Mouse (Mus musculus) central nervous system, embryonic 18 days (tissue): ENCODE measurements around the gene Hmcn2. TPM values are rescaled to one million over a fixed set of nuclear protein-coding genes. Genes with fewer than 3 reads are reported as not detected.

Source experiments
- polyA plus RNA-seq: library from polyadenylated mRNA; depleted of rRNA; stranded (reverse); fragments of >200 nt; gene quantifications from 2 replicates; pipeline ENCODE4 v1.2.3, GENCODE M21; 2012; rRNA removed

Gene Hmcn2
- polyA plus RNA-seq = 0.80 and 1.2 TPM in 2 replicates

DNA sequence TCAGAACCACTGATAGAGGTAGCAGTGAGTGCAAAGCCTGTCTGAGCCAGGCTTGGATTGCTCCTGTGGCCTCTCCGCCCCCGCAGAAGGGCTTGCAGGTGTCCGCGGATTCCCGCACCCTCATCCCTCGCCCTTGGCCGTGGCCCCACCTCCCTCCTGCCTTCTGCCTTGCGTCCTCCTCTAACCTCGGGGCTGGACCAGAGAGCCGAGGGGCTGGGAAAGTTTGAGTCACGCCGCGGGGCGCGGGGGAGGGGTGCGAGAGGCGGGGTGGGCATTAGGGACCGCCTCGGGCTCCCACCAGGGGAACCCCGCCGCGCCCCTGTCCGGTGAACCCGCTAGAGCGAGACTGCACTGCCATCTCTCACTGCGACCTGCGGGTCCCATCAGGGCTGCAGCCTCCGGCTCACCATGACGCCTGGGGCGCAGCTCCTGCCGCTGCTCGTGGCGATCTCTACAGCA, at the start of gene Hmcn2:
TSS of gene Hmcn2 (plus strand) at position 409 of the 459 bp plus-strand sequence.

GRCm38 (mm10) chr2:31469931-31470682, 155.9 kb downstream of the Hmcn2 start, which contains the start of gene Ass1:
TSS of gene Ass1 (plus strand) at chr2:31470207.

Other genes with a start within 250 kb of the Hmcn2 start
- gene Fnbp1, start 172.4 kb upstream of the Hmcn2 start, polyA plus RNA-seq = 52.7 and 55.1 TPM in 2 replicates
- gene Gpr107, start 162.1 kb upstream of the Hmcn2 start, polyA plus RNA-seq = 32.8 and 33.9 TPM in 2 replicates
- gene Ncs1, start 68.6 kb upstream of the Hmcn2 start, polyA plus RNA-seq = 69.7 and 79.8 TPM in 2 replicates
- 11.1 and 11.9 TPM in 2 replicates for gene Ass1, start 155.8 kb downstream of the Hmcn2 start, polyA plus RNA-seq